Mouse (Mus musculus): ENCODE results near the gene Dcakd. TPM values are rescaled to one million over a fixed set of nuclear protein-coding genes. Genes with fewer than 3 reads are reported as not detected.

Dcakd gene
- 10 to 100 TPM; 64.3 to 89.6 (median 75.5) TPM for total RNA-seq (2022)

DNA sequence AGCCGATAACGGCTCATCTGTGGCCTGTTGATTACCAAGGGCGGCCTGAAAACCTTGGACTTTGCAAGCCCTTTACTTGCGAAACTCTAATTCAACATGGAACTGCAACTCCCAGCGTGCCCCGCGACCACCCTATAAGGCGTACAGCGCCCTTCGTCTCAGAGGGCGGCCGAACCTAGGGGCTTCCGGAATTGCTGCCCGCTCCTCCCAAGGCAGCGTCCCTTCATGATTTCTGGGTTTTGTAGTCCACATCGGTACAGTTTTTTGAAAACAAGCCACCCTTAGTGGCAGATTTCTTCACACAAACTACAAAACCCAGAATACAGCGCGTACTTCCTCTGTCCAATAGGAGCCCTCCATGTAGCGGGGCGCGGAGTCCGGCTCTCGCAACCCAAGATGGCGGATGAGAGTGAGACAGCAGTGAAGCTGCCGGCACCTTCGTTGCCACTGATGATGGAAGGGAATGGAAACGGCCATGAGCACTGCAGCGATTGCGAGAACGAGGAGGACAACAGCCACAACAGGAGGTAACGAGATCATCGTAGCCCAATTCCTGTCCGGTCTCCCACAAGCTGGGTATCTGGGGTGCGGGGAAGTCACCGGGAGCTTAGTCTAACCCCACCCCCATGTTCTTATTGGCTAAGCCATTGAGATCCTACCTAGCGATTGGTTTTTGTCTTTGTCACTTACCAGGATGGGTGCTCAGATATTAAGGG is at the start of gene Dcakd, which contains the start of gene Nmt1:
Gene Dcakd, minus strand, starts transcription at position 158 of the 716 bp plus-strand sequence.
Gene Nmt1, plus strand, starts transcription at position 15 of the 716 bp plus-strand sequence.
- peak; percentile 95 for DNase-seq

DNA sequence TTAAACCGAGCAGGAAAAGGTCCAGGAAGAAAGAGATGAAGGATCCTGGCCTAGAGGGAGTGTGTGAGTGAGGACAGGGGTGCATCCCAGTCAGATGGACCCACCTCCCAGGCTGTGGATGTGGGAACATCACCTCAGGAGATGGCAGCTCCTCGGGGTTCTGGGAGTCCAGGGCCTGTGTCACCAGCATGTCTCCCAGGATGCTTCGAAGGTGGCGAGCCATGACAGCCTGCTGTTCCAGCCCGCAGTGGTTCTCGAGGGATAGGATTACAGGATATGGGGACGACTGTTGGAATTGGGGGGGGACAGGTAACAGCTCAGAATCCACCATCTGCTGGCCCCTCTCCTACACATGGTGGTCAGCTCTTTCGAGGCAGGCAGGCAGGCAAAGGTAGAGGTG is 48.4 kb upstream of the Dcakd start:
- DNase-seq: no peak

DNA sequence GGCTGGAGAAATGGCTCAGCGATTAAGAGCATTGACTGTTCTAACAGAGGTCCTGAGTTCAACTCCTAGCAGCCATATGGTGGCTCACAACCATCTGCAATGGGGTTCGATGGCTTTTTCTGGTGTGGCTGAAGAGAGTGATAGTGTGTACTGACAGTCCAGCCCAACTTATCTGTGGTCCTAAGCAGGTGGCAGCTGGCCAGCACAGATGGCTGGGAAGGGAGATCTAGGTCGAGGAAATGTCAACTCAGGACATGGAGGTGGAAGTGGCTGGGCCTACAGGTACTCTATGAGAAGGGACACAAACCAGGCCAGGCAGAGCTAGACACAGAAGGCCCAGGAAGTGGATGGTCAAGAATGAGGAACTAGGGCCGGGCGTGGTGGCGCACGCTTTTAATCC is 47.9 kb upstream of the Dcakd start:
- DNase-seq: no peak

GRCm38 (mm10) chr11:103074796-103075323 is 46.7 kb upstream of the Dcakd start:
- DNase-seq: no peak

DNA sequence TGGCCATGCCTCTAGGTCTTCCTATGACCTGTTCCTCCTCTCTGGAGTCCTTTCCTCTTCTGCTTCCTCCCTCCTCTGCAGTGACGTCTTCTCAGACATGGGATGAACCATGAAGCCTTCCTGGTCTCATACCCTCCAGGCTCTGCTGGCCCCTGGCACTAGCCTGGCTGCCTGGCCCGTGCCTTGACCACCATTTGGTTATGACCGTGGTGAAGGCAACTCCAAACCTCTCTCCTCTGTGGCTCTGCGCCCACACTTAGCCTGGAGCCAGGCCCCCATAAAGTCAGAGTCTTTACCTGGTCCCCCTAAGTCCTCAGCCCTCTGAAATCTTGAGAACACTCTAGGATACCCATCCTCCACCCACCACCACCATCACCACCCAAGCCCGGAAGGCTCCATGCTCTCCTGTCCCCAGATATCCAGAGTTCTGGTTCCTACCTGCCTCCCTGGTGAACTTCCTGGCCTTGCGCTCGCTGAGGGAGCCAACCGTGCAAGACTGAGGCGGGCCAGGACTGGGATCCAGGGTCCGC is 46.1 kb upstream of the Dcakd start:
- DNase-seq: no peak

DNA sequence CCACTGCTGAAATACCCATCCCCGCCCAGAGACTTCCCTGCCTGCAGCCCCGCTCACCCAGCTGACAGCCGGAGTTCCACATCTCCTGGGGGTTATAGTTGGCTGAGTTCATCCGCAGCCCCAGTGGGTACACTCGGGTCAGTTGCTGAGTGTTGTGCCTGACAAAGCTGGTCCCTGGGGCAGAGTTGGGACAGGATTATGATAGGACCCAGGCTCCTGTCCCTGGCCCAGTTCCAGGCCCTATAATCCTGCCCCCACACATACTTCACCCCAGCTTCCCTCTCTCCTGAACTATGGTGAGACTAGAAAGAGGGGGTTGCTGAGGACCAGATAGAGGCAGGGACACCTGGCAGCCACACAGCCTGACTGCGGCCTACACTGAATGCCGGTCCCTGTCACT is 45.5 kb upstream of the Dcakd start:
- DNase-seq: no peak

GRCm38 (mm10) chr11:103070322-103070880 is 42.3 kb upstream of the Dcakd start:
- no peak for DNase-seq

DNA sequence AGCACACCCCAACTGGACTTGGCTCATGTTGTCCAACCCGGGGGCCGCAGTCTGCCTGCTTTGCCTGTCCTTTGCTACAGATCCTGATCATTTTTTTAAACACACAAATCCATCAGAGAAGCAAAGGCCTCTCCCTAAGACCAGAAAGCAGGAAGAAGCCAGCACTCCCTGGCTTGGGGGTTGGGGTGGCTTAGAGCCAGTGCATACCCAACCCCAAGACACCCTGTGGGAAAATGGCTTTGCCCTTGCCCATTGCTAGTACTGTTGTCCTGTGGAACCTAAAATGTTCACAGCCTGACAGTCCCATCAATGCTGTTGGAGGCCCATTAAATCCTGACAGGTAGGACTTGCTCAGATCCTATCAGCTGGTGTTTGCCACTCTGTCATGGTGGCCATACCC is 41.6 kb upstream of the Dcakd start:
- no peak for DNase-seq

GRCm38 (mm10) chr11:103068884-103069283 is 40.8 kb upstream of the Dcakd start:
- DNase-seq: no peak

GRCm38 (mm10) chr11:103068272-103068671 is 40.1 kb upstream of the Dcakd start:
- no peak for DNase-seq

DNA sequence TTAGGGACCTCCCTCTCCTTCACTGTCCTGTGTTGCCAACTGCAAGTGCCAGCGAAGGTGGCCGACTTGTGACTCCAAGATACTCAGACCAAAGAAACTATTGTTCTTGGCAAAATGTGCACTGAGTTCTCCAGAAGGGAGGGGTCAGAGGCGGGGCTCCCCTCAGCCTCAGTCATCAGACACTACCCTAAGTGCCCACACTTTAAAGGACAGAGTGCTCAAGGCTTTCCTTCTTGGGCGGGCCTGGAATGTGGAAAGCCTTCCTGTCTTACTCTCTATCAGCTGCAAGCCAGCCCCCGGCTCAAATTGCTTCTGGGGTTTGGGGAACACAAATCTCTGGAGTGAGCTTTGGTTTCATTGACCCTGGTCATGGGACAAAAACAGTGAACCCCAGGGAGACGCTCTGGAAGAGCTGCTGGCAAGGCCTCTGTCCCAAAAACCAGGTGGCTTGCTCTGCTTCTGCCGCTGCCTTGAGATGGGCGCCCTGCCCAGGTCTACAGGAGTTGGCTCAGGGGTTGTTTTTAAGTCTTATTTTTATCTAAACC is 39.4 kb upstream of the Dcakd start:
- no peak for DNase-seq

DNA sequence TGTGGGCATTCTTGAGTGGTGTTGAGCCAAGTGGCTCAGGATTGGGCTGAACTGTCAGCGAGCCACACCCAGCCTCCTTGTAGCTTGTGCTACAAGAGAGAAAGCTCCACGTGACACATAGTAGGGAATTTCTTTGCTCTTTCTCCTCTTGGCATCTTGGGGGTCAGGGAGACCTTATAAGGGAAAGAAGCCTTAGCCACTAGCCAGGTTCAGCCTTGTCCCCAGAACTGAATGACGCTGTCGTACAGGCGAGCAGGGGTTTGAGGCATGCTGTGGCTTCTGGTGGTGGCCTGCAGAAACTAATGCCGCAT is 38.9 kb upstream of the Dcakd start:
- DNase-seq: no peak

DNA sequence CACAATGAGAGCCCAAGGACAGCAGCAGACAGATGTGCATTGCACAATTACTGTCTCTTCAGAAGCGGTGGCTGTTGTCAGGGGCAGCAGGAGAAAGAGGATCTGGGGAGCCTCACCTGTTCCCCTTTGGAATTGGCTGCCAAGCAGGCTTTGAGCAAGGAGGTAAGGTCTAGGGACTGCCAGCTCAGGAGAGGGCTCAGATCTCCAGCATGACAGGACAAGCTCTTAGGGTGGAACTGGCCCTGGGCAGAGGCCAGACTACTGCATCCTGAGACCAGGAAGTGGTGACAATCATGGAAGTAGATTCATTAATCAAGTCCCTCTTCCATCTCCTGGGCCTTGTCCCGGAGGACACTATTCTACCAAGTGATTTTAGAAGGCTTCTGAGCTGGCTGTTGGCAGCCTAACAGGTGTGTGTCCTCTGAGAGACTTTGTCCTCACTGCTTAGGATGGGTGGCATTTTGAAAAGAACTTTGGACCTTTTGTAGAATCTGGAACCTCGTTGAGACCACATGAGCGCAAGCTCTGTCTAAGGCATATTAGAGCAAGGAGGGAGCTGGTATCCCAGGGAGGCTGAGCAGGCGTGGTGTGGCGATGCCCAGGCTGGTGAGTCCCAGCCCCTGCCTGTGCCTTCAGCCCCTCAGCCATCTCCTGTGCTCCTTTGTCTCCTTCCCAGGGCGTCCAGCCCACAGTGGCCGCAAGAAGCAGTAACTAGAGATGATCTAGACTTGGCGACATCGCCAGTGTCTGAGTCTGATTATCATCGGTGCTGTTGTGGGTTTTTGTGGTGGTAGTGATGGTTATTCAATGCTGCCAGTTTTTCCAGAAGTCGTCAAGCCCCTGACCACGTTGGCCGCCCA is 38.3 kb upstream of the Dcakd start:
- no peak for DNase-seq

DNA sequence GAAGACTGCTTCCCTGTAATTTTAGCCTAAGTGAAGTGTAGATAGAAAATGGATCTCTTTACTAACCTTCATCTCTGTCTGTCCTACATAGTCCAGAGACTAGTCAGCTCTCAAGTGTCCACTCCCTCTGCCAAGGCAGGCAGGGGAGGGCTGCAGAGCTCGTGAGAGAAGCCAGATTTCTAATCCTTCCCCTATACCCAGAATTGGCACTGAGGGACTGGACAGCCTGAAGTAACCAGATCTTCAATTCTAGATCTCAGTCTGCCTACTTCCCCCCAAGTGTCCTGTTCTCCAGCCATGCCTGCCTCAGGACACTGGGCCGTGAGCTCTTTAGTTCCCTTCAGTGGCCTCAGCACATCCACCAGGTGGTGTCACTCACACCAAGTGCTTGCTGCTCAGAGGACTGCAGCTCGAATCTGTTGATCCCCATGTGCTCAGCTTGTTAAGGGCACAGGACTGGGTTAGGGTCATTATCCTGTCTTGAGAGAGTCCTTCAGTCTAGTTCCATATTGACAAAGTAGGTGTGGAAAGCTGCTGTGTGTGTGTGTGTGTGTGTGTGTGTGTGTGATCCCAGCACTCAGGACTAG is 30.5 kb upstream of the Dcakd start:
- no peak for DNase-seq

DNA sequence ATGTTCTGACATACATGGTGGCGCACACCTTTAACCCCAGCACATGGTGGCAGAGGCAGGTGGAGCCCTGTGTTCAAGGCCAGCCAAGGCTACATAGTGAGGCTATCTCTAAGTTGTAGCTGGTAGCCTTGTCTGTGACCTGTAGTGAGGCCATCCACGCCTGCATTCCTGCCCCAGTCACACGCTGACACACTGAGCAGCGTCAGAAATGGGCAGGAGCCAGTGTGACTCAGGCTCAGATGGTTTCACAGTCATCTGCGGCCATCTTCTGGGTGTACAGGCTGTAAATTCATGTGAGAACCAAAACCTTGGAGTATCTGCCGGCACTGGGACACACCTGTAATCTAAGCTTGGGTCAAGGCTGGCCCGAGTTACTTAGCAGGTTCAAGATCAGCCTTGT is 28.5 kb upstream of the Dcakd start:
- DNase-seq: no peak

- DNase-seq: no peak
Measured at GRCm38 (mm10) chr11:103054798-103055197, 26.7 kb upstream of the Dcakd start.

DNA sequence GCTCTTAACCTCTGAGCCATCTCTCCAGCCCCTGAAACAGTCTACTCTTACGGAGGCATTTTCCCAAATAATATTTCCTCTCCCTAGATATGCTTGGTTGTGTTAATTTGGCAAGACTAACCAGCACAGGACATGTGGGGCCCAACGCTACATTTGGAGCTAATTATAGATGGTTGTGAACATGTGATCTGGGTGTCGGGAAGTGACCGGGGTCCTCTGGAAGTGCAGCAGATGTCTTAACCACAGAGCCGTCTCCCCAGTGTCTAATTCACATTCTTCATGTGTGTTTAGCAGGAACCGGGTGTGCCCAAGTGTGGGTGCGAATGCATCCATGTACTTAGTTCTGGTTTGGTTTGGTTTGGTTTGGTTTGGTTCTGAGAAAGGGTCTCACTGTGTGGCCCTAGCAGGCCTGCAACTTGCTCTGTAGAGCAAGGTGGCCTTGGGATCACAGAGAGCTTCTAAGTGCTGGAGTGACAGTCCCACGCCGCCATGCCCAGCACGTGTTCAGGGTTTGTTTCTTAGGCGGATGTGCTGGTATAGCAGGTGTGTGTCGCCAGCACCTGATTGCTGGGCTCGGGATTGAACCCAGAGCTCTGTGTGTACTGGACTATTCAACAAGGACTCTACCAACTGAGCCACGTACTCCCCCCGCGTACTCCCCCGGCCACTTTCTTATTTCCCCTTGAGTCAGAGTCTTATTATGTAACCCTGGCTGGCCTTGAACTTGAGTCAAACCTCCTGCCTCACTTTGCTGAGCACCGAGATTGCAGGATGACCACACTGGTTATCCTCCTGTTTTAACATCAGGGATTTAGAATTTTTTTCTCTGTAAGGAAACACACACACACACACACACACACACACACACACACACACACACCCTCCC is 25.3 kb upstream of the Dcakd start:
- no peak for DNase-seq

- no peak for DNase-seq
Measured at GRCm38 (mm10) chr11:103052078-103052477, 23.9 kb upstream of the Dcakd start.

DNA sequence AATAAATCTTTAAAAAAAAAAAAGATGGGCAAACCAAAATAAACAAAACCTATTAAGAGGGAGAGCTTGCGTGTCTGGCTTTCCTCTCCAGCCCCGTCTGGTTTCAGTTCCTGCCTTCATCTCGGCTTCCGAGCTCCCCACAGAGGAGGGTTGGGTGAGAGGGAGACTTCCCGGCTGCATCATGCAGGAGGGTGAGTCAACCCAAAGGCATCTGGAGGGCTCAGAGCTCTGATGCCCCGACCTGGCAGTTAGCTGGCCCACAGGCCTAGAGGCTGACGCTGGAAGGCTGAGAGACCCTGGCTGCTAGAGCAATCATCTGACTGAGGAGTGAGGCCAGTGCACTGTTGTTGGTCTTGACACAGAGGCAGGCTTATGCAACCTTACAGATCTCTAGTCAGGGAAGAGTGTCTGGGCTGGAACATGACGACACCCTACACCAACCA is 23.1 kb upstream of the Dcakd start:
- peak; percentile 84 for DNase-seq

DNA sequence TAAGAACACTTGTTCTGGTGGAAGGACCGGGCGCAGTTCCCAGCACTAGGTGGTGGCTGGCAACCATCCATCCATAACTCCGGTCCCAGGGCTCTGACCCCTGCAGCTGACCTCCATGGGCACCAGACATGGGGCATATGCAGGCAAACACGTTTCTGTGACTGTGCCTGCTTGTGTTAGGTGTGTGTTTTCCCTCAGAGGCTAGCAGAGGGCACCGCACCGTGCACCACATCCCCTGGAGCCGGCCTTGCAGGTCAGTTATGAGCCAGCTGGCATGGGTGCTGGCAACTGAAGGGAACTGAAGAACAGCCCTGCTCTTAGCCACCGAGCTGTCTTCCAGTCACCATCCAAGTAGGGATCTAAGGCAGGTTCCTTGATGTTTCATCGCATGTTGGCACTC is 22.0 kb upstream of the Dcakd start:
- DNase-seq: no peak

DNA sequence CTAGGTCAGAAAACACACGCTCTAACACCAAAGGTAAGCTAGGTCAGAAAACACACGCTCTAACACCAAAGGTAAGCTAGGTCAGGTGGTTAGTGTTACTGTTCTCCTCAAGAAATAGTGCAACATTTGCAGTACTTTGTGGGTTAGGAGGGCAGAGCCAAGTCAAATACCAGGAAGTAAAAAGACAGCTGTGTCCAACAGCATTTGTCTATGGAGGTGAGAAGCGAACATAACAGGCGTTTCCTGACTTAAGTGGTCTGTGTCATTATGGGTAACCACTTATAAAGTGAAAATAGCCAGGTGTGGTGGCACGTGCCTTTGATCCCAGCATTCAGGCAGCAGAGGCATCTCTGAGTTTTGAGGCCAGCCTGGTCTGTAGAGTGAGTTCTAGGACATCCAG is 21.5 kb upstream of the Dcakd start:
- DNase-seq: no peak
